13 mouse cellular contexts compared by ENCODE assay signal in genomic region chr2:38661398-38661797, GRCm38 (mm10). TPM values are rescaled to one million over a fixed set of nuclear protein-coding genes. Genes with fewer than 3 reads are reported as not detected.
DNase-seq lines count a peak whose midpoint lies in the region; ATAC-seq and TF ChIP-seq lines count a peak whose summit lies in the region.
"Had no signal": no experiment of that assay in that cellular context is flagged by ENCODE, and none has a peak within 500 bp of the region (broad histone marks: within the 10 kb centered on the region; RNA-seq: fewer than 3 reads in every experiment).

No protein-coding gene starts in this region.

- peak; percentile 27 for DNase-seq in heart, adult 11 months
- no peak for DNase-seq in heart, embryonic 10.5 days (ENCODE audit: low spot score)
- no peak for DNase-seq in lung, postnatal 0 days (ENCODE audit: low spot score)
- DNase-seq in lung, postnatal 25 days (ENCODE audit: low spot score), result no peak
- peak; percentile 57 for DNase-seq in R1 (ENCODE audit: low read depth, low spot score)
- no peak for DNase-seq in stomach, postnatal 0 days (ENCODE audit: low spot score)
- DNase-seq in layer of hippocampus, adult 11-12 months (ENCODE audit: low spot score), result no peak
- no peak for DNase-seq in adrenal gland, postnatal 4 days (ENCODE audit: low spot score in 2 of 2)
- DNase-seq: kidney, adult 11 months; left cerebral cortex, postnatal 4 days had no signal

- no peak for ATAC-seq in lung, postnatal 0 days
- no peak for ATAC-seq in stomach, postnatal 0 days (ENCODE audit: low FRiP score, low TSS enrichment)
- ATAC-seq: forebrain, embryonic 14.5 days had no signal

- H3K27ac ChIP-seq in heart, embryonic 10.5 days, result no peak overlapping the region
- H3K27ac ChIP-seq in lung, postnatal 0 days (ENCODE audit: low read length), result no peak overlapping the region
- no peak overlapping the region for H3K27ac ChIP-seq in stomach, postnatal 0 days (replicated peaks)
- H3K27ac ChIP-seq: midbrain, embryonic 10.5 days had no signal

- WGBS in heart, embryonic 10.5 days, result 0% methylated on average over 1 of the region's 1 CpGs
- WGBS in lung, postnatal 0 days, result 4% methylated on average over 1 of the region's 1 CpGs
- WGBS in stomach, postnatal 0 days, result 0% methylated on average over 1 of the region's 1 CpGs

- H3K4me3 ChIP-seq in heart, embryonic 10.5 days, result no peak overlapping the region
- no peak overlapping the region for H3K4me3 ChIP-seq in lung, postnatal 0 days (ENCODE audit: low read depth, low read length)
- no peak overlapping the region for H3K4me3 ChIP-seq in stomach, postnatal 0 days (ENCODE audit: low read depth, low read length)
- H3K4me3 ChIP-seq: heart, embryonic 12.5 days; midbrain, embryonic 10.5 days had no signal

- H3K36me3 ChIP-seq in heart, embryonic 10.5 days, result no peaks in the 10 kb centered on the region
- no peaks in the 10 kb centered on the region for H3K36me3 ChIP-seq in lung, postnatal 0 days (ENCODE audit: insufficient read depth, low read length)
- H3K36me3 ChIP-seq in stomach, postnatal 0 days (ENCODE audit: control insufficient read depth, insufficient read depth, low read length), result no peaks in the 10 kb centered on the region
- H3K36me3 ChIP-seq: heart, embryonic 12.5 days; midbrain, embryonic 10.5 days had no signal

- no peaks in the 10 kb centered on the region for H3K9me3 ChIP-seq in heart, embryonic 10.5 days
- no peaks in the 10 kb centered on the region for H3K9me3 ChIP-seq in lung, postnatal 0 days (ENCODE audit: low read length)
- H3K9me3 ChIP-seq in stomach, postnatal 0 days (ENCODE audit: control insufficient read depth, low read length), result no peaks in the 10 kb centered on the region
- H3K9me3 ChIP-seq: heart, embryonic 12.5 days; midbrain, embryonic 10.5 days had no signal

- peaks cover 7% of the 10 kb centered on the region; the same call in 1 of the 2 replicates for H3K4me1 ChIP-seq in heart, embryonic 10.5 days
- no peaks in the 10 kb centered on the region; the same call in 1 of the 2 replicates for H3K4me1 ChIP-seq in lung, postnatal 0 days (ENCODE audit: insufficient read depth, low read depth, low read length)
- no peaks in the 10 kb centered on the region for H3K4me1 ChIP-seq in stomach, postnatal 0 days (replicated peaks; ENCODE audit: control insufficient read depth, insufficient read depth)

- TF ChIP-seq CTCF in lung, postnatal 0 days (IDR thresholded peaks at IDR 0.05), result peak; percentile 52
- TF ChIP-seq CTCF in stomach, postnatal 0 days (IDR thresholded peaks at IDR 0.05; ENCODE audit: low read depth), result peak; percentile 65

- no peak overlapping the region for H3K4me2 ChIP-seq in lung, postnatal 0 days (replicated peaks; ENCODE audit: low read depth, low read length)
- H3K4me2 ChIP-seq in stomach, postnatal 0 days (replicated peaks; ENCODE audit: low read depth), result no peak overlapping the region
- H3K4me2 ChIP-seq: heart, embryonic 12.5 days had no signal

- H3K27me3 ChIP-seq in heart, embryonic 10.5 days (ENCODE audit: insufficient read depth, poor library complexity, severe bottlenecking), result peaks cover 10% of the 10 kb centered on the region; the same call in 1 of the 2 replicates
- no peaks in the 10 kb centered on the region for H3K27me3 ChIP-seq in lung, postnatal 0 days (replicated peaks; ENCODE audit: insufficient read depth, low read length)
- H3K27me3 ChIP-seq in stomach, postnatal 0 days (ENCODE audit: control insufficient read depth, insufficient read depth, low read length), result no peaks in the 10 kb centered on the region

- TF ChIP-seq EP300 in lung, postnatal 0 days (IDR thresholded peaks at IDR 0.05), result no peak
- TF ChIP-seq EP300 in stomach, postnatal 0 days (optimal IDR thresholded peaks at IDR 0.05), result no peak

- H3K9ac ChIP-seq in lung, postnatal 0 days (replicated peaks; ENCODE audit: low read depth), result no peak overlapping the region
- no peak overlapping the region for H3K9ac ChIP-seq in stomach, postnatal 0 days (ENCODE audit: low read length)
- H3K9ac ChIP-seq: heart, embryonic 12.5 days had no signal

RNA-seq across cellular contexts. Expression of gene Psmb7, which starts 17.5 kb away (rescaled TPM):
- 262 and 309 TPM in 2 replicates for polyA plus RNA-seq in heart, embryonic 10.5 days (2016; fragmentation: Nextera tagmentation; extraction: Ambion mirVana)
- polyA plus RNA-seq in lung, postnatal 0 days (2015; fragmentation: Nextera tagmentation; extraction: Ambion mirVana), result 129 and 135 TPM in 2 replicates
- 162 and 166 TPM in 2 replicates for polyA plus RNA-seq in stomach, postnatal 0 days (2015; fragmentation: Nextera tagmentation; extraction: Ambion mirVana)
- total RNA-seq in adrenal gland, postnatal 4 days (2021), result 100 to 1,000 TPM; 262 to 277 TPM

RNA-seq across cellular contexts. Expression of gene Nr5a1, which starts 52.9 kb away (rescaled TPM):
- not detected in 2 replicates for polyA plus RNA-seq in heart, embryonic 10.5 days (2016; fragmentation: Nextera tagmentation; extraction: Ambion mirVana)
- 0.08 and 0.15 TPM in 2 replicates for polyA plus RNA-seq in lung, postnatal 0 days (2015; fragmentation: Nextera tagmentation; extraction: Ambion mirVana)
- polyA plus RNA-seq in stomach, postnatal 0 days (2015; fragmentation: Nextera tagmentation; extraction: Ambion mirVana), result 0.28 and 0.33 TPM in 2 replicates
- total RNA-seq in adrenal gland, postnatal 4 days (2021), result 100 to 1,000 TPM; 432 to 438 TPM
- polyA plus RNA-seq: heart, embryonic 12.5 days had no signal

Comparison
In these comparisons a context has a peak if more than half of its experiments do, and no peak if none do; other contexts are left out.
1. DNase-seq: peak in heart, adult 11 months (single experiment) and R1 (single experiment); none in heart, embryonic 10.5 days (single experiment), lung, postnatal 0 days (single experiment), lung, postnatal 25 days (single experiment), stomach, postnatal 0 days (single experiment), layer of hippocampus, adult 11-12 months (single experiment) and adrenal gland, postnatal 4 days (0 of 2).